Mouse (Mus musculus): ENCODE measurements around the gene Sash1. TPM values are rescaled to one million over a fixed set of nuclear protein-coding genes. Genes with fewer than 3 reads are reported as not detected.

Gene Sash1
- polyA plus RNA-seq, 1 experiment from 2014 or later: 5.7 TPM

- Histone ChIP-seq H3K4me1 (no peaks in the 10 kb centered on the region), H3K9ac (no peak overlapping the region), H3K36me3 (no peaks in the 10 kb centered on the region), H3K4me2 (replicated peaks) (no peak overlapping the region), H3K4me3 (replicated peaks) (no peak overlapping the region), H3K27ac (replicated peaks) (no peak overlapping the region), H3K9me3 (replicated peaks) (no peaks in the 10 kb centered on the region), H3K27me3 (no peaks in the 10 kb centered on the region)
- 76% methylated on average over 5 of the region's 5 CpGs for WGBS
- no peak for ATAC-seq (ENCODE audit: insufficient number of reproducible peaks, low FRiP score, low TSS enrichment, low read depth)
These were observed 209.1 kb downstream of the Sash1 start for GRCm38 (mm10) chr10:8676722-8677121.

Measured in embryonic facial prominence, embryonic 15.5 days (tissue).